Mouse (Mus musculus) cerebellum, postnatal 10 days (tissue): Measurements from ENCODE around the gene Echdc3.

Experiments used
- DNase-seq, 2 experiments: peaks; one replicate each; pipeline ENCODE4 v3.0.0; 2021; ENCODE audit warnings: mixed read lengths in 2 of 2

Gene Echdc3

GRCm38 (mm10) chr2:6165771-6166170 is 47.1 kb downstream of the Echdc3 start:
- DNase-seq, result no peak

- no peak for DNase-seq
These were observed 48.1 kb downstream of the Echdc3 start for GRCm38 (mm10) chr2:6164606-6165290.

GRCm38 (mm10) chr2:6162366-6163040 is 50.3 kb downstream of the Echdc3 start:
- no peak for DNase-seq

GRCm38 (mm10) chr2:6159735-6160134 is 53.1 kb downstream of the Echdc3 start:
- no peak for DNase-seq

- DNase-seq, result no peak
These were observed 53.6 kb downstream of the Echdc3 start for GRCm38 (mm10) chr2:6159219-6159618.

- DNase-seq, result no peak
These were observed 55.2 kb downstream of the Echdc3 start for GRCm38 (mm10) chr2:6157635-6158034.

- no peak for DNase-seq
These were observed 55.6 kb downstream of the Echdc3 start for GRCm38 (mm10) chr2:6157208-6157607.

- no peak for DNase-seq
These were observed 63.0 kb downstream of the Echdc3 start for GRCm38 (mm10) chr2:6149801-6150200.

- DNase-seq, result peak; percentile 50 to 59
These were observed 65.9 kb downstream of the Echdc3 start for GRCm38 (mm10) chr2:6146901-6147300.

- DNase-seq, result no peak
These were observed 66.6 kb downstream of the Echdc3 start for GRCm38 (mm10) chr2:6146257-6146656.

GRCm38 (mm10) chr2:6145611-6146010 is 67.2 kb downstream of the Echdc3 start:
- DNase-seq, result no peak

GRCm38 (mm10) chr2:6142915-6143654 is 69.7 kb downstream of the Echdc3 start:
- DNase-seq, result peak; percentile 81 to 85

- no peak for DNase-seq
These were observed 72.2 kb downstream of the Echdc3 start for GRCm38 (mm10) chr2:6140572-6141161.
